Mouse (Mus musculus) inflammation-experienced regulatory T-cells (primary cell): Measurements from ENCODE around the gene Hnrnpa2b1. TPM values are rescaled to one million over a fixed set of nuclear protein-coding genes. Genes with fewer than 3 reads are reported as not detected.

Experiments
- polyA plus RNA-seq, 2 experiments: library from polyadenylated mRNA; unstranded; fragments of 100-300 nt; shearing (Covaris generic); gene quantifications; one replicate each; pipeline ENCODE4 v1.2.1; 2017

Gene Hnrnpa2b1
- 1,000 to 10,000 TPM; 1,237 to 1,500 TPM for polyA plus RNA-seq

DNA sequence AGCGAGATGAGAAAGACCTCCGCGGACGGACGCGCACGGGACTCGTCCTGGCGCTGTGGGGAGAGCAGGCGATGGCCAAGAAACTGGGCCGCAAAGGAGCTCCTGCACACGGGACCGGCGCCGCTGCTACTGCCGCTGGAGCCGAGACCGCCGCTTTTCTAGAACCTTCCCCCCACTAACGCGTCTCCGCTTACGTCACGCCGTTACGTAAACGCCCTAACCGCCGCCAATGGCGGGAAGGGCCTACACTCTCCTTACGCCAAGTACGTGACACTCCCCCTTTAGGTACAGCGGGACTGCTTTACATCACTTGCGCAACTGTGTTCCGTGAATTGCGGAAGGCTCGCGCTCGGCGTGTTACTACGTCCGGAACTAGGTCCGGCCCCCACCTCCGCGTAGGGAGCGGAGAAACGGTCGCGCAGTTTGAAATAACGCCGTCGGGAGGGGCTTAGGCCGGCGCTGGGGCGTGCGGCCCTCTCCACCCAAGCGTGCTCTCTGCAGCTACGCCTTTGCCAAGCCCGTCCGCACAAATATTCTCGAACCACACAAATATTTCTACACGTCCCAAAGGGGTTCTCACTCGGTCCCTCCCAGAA is at the start of gene Hnrnpa2b1:
Hnrnpa2b1 (minus strand) TSS at position 180 of the 596 bp plus-strand sequence.

DNA sequence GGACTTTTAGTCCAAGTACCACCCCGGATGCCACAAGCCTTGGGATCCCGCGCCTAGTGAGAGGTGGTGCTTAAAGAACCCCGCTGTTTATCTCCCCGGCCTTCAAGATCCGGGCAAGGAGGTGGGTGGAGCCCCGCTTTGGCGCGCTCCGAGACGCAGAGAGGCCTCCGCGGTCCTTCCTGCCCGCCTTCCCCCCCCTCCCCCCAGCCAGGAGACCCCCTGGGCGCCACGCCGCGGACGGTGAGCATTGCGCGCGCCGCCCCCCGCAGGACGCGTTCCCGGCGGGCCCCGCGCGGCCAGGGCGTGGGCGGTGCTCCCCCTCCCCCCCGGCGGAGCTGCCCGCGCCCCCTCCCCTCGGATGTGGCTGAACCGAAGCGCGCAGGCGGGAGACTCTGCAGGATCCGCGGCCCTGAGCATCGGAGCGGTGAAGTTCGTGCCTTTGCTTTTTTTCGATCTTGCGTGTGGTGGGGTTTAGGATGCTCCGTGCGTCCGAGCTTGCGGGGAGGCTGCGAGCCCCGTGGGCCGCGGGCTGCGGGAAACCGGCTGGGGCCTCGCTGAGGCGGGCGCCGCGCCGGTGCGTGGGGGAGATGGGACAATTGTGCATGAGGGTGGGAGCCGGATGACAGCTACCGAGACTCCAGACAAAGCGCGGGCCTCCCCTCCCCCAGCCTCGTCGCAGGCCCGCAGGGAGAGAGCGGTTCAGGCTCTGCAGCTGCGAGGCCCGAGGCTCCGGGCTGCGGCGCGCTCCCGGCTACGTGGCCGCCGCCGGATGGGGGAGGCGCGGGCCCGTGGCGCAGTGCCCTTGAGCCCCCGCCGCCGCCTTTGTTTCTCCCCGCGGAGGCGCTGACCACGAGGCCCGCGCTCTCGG is 851 bp upstream of the Hnrnpa2b1 start, which contains the start of gene Cbx3:
Cbx3 (plus strand) TSS at position 50 of the 868 bp plus-strand sequence.

GRCm38 (mm10) chr6:51432535-51433397 is 36.9 kb downstream of the Hnrnpa2b1 start, which contains the start of gene Nfe2l3:
Gene Nfe2l3 (plus strand): TSS chr6:51432670.

Other genes with a start within 250 kb of the Hnrnpa2b1 start
- not detected for gene Nfe2l3, start 37.2 kb downstream of the Hnrnpa2b1 start, polyA plus RNA-seq
- 10 to 100 TPM; 81.9 to 89.4 TPM for gene Cbx3, start 466 bp upstream of the Hnrnpa2b1 start, polyA plus RNA-seq
- 10 to 100 TPM in 1 of 2 experiments, 1 to 10 TPM in 1; 7.1 to 17.4 TPM for gene Snx10, start 54.0 kb upstream of the Hnrnpa2b1 start, polyA plus RNA-seq